Mouse (Mus musculus) CH12.LX (cell line): ENCODE measurements around the gene H2-M10.2. TPM values are rescaled to one million over a fixed set of nuclear protein-coding genes. Genes with fewer than 3 reads are reported as not detected.

Source experiments
- DNase-seq: peaks from one replicate; pipeline ENCODE4 v3.0.0-alpha.2; 2013; ENCODE audit errors: extremely low read depth
- H3K27ac ChIP-seq: 2 replicates; pipeline ENCODE4 v1.5.1; 2012; ENCODE audit warnings: low read depth, mild to moderate bottlenecking, control low read depth, moderate library complexity; ENCODE audit not compliant: insufficient read depth
- H3K27me3 ChIP-seq: replicated peaks from 2 replicates; pipeline ENCODE3; 2012; ENCODE audit warnings: inconsistent platforms
- H3K36me3 ChIP-seq, 2 experiments: replicated peaks in 1 of 2; 2 replicates each; pipeline versions ENCODE3 to v1.6.1; 2012; ENCODE audit warnings: inconsistent platforms in 1 of 2, low read length in 1 of 2, mild to moderate bottlenecking in 1 of 2, mixed read lengths in 1 of 2, moderate library complexity in 1 of 2; ENCODE audit not compliant: control insufficient read depth in 1 of 2, insufficient read depth in 1 of 2
- H3K4me1 ChIP-seq, 2 experiments: 2 replicates each; pipeline ENCODE4 v1.6.1; 2012; ENCODE audit warnings: inconsistent platforms in 1 of 2, moderate library complexity in 1 of 2; ENCODE audit not compliant: insufficient read depth in 2 of 2, control insufficient read depth in 1 of 2
- H3K4me2 ChIP-seq: 2 replicates; pipeline ENCODE4 v1.6.1; 2012; ENCODE audit warnings: low read depth, mild to moderate bottlenecking, control low read depth; ENCODE audit not compliant: poor library complexity, insufficient read depth, severe bottlenecking
- H3K4me3 ChIP-seq, 3 experiments: fragments of 150-350 bp in 1 of 3; sonication (generic) in 1 of 3; replicated peaks in 1 of 3; 2 replicates each; pipeline versions ENCODE3 to v1.5.1; 2011 to 2012; ENCODE audit warnings: low read depth in 2 of 3, low read length in 2 of 3, mild to moderate bottlenecking in 2 of 3, moderate library complexity in 2 of 3, control low read depth in 1 of 3, improper control_type of control experiment in 1 of 3, inconsistent platforms in 1 of 3, mixed read lengths in 1 of 3; ENCODE audit not compliant: poor library complexity in 1 of 3
- H3K79me2 ChIP-seq: replicated peaks from 2 replicates; pipeline ENCODE4 v1.6.1; 2012; ENCODE audit warnings: mild to moderate bottlenecking, moderate library complexity; ENCODE audit not compliant: control insufficient read depth, poor library complexity, insufficient read depth, severe bottlenecking; ENCODE audit errors: extremely low read depth
- H3K9ac ChIP-seq: 2 replicates; pipeline ENCODE4 v1.6.1; 2012; ENCODE audit warnings: low read depth, mild to moderate bottlenecking, control low read depth, moderate library complexity; ENCODE audit not compliant: insufficient read depth
- H3K9me3 ChIP-seq: replicated peaks from 2 replicates; pipeline ENCODE3; 2012; ENCODE audit warnings: low read length, inconsistent platforms, mixed read lengths
- CTCF ChIP-seq, 2 experiments: IDR thresholded peaks in 1 of 2; conservative IDR thresholded peaks in 1 of 2; 2 replicates each; pipeline ENCODE4 v1.5.1; 2011 to 2012; ENCODE audit warnings: low read depth in 2 of 2, low read length in 2 of 2, improper control_type of control experiment in 1 of 2, inconsistent platforms in 1 of 2, mild to moderate bottlenecking in 1 of 2, moderate library complexity in 1 of 2
- ELF1 ChIP-seq: IDR thresholded peaks from 2 replicates; pipeline ENCODE4 v1.6.1; 2014; ENCODE audit warnings: low read depth, mild to moderate bottlenecking, inconsistent platforms, low read length, improper control_type of control experiment
- EP300 ChIP-seq: IDR thresholded peaks from 2 replicates; pipeline ENCODE4 v1.6.1; 2011; ENCODE audit warnings: low read length, improper control_type of control experiment
- GABPA ChIP-seq: IDR thresholded peaks from 2 replicates; pipeline ENCODE4 v1.6.1; 2012; ENCODE audit warnings: low read depth, low read length, improper control_type of control experiment, inconsistent platforms; ENCODE audit not compliant: insufficient replicate concordance
- JUN ChIP-seq: IDR thresholded peaks from 2 replicates; pipeline ENCODE4 v1.6.1; 2011; ENCODE audit warnings: low read depth, mild to moderate bottlenecking, low read length, improper control_type of control experiment, moderate library complexity; ENCODE audit not compliant: insufficient read depth
- JUND ChIP-seq: conservative IDR thresholded peaks from 2 replicates; pipeline ENCODE4 v1.6.1; 2011; ENCODE audit warnings: low read depth, low read length, improper control_type of control experiment
- MAFK ChIP-seq: IDR thresholded peaks from 2 replicates; pipeline ENCODE4 v1.6.1; 2011; ENCODE audit warnings: low read length, improper control_type of control experiment; ENCODE audit not compliant: insufficient replicate concordance
- NELFE ChIP-seq: IDR thresholded peaks from 2 replicates; pipeline ENCODE4 v1.6.1; 2011; ENCODE audit warnings: low read depth, low read length, improper control_type of control experiment
- NRF1 ChIP-seq: IDR thresholded peaks from 2 replicates; pipeline ENCODE4 v1.6.1; 2014; ENCODE audit warnings: low read depth, mild to moderate bottlenecking, inconsistent platforms, low read length, improper control_type of control experiment, moderate library complexity
- PAX5 ChIP-seq: IDR thresholded peaks from 2 replicates; pipeline ENCODE4 v1.6.1; 2012; ENCODE audit warnings: low read length, inconsistent platforms, mixed read lengths
- POLR2AphosphoS2 ChIP-seq: IDR thresholded peaks from 2 replicates; pipeline ENCODE4 v1.6.1; 2011; ENCODE audit warnings: low read depth, low read length, improper control_type of control experiment
- RAD21 ChIP-seq: IDR thresholded peaks from 2 replicates; pipeline ENCODE4 v1.6.1; 2011; ENCODE audit warnings: low read depth, mild to moderate bottlenecking, low read length, improper control_type of control experiment, moderate library complexity
- RCOR1 ChIP-seq: conservative IDR thresholded peaks from 2 replicates; pipeline ENCODE4 v1.6.1; 2012; ENCODE audit warnings: low read depth, mild to moderate bottlenecking, inconsistent platforms, low read length, improper control_type of control experiment
- SIN3A ChIP-seq: IDR thresholded peaks from 2 replicates; pipeline ENCODE4 v1.6.1; 2012; ENCODE audit warnings: low read length, improper control_type of control experiment, inconsistent platforms
- SMC3 ChIP-seq: IDR thresholded peaks from 2 replicates; pipeline ENCODE4 v1.6.1; 2011; ENCODE audit warnings: low read depth, low read length, improper control_type of control experiment
- ZC3H11A ChIP-seq: IDR thresholded peaks from 2 replicates; pipeline ENCODE4 v1.6.1; 2012; ENCODE audit warnings: low read depth, mild to moderate bottlenecking, inconsistent platforms, low read length, improper control_type of control experiment
- ZNF384 ChIP-seq: IDR thresholded peaks from 2 replicates; pipeline ENCODE4 v1.6.1; 2012; ENCODE audit warnings: low read depth, low read length, improper control_type of control experiment, inconsistent platforms
- dilution Hi-C: fragments of 300-500 bp; cut with MboI; formaldehyde crosslinking; loops from 2 replicates; pipeline ENCODE4 v1.14.3; 2020; ENCODE audit warnings: low sequenced_read_pairs; ENCODE audit not compliant: extremely low pct_unique_long_range_greater_than_20kb, extremely low pct_ligation_motif_present
- in situ Hi-C: fragments of 300-500 bp; cut with MboI; formaldehyde crosslinking; loops from 3 replicates; pipeline ENCODE4 v1.14.3; 2019; ENCODE audit warnings: low sequenced_read_pairs, low pct_ligation_motif_present, low pct_unique_long_range_greater_than_20kb, mixed read lengths
- polyA plus RNA-seq: library from polyadenylated mRNA; unstranded; fragments of >175 nt; gene quantifications from 2 replicates; pipeline ENCODE4 v1.2.1, GENCODE M21; 2012; ENCODE audit warnings: low read depth; ENCODE audit not compliant: insufficient read length
- total RNA-seq, 2 experiments: library from RNA; depleted of rRNA; stranded (reverse); fragments of 300-350 nt in 1 of 2; fragments of >200 nt in 1 of 2; gene quantifications; 2 replicates each; pipeline ENCODE4 v1.2.3; 2012 to 2014

Gene H2-M10.2
- total and polyA plus RNA-seq, 3 experiments: 6.0 TPM; not detected in 2

GRCm38 (mm10) chr17:36244031-36244430 lies 42.3 kb downstream of the H2-M10.2 start:
- no peak overlapping the region for H3K9ac ChIP-seq
- TF ChIP-seq CTCF (conservative IDR thresholded peaks at IDR 0.05 in 1 of 2, IDR thresholded peaks at IDR 0.05 in 1 of 2; ENCODE audit: low read depth in 2 of 2, low read length in 2 of 2): peak in 1 of 2 experiments; percentile 19; a peak in 1 of 4 replicates
- no peak for TF ChIP-seq NELFE
- no peak overlapping the region for H3K4me2 ChIP-seq
- H3K9me3 ChIP-seq: no peaks in the 10 kb centered on the region
- peaks cover 20% of the 10 kb centered on the region for H3K27me3 ChIP-seq
- H3K79me2 ChIP-seq: no peaks in the 10 kb centered on the region
- in situ Hi-C loops: no loop called here
- no peaks in the 10 kb centered on the region for H3K36me3 ChIP-seq
- H3K4me3 ChIP-seq: no peak overlapping the region
- no peak overlapping the region for H3K27ac ChIP-seq
- no peak for DNase-seq
- no peaks in the 10 kb centered on the region for H3K4me1 ChIP-seq
- dilution Hi-C loops: no loop called here

GRCm38 (mm10) chr17:36240637-36241213 lies 45.6 kb downstream of the H2-M10.2 start:
- H3K9me3 ChIP-seq: no peaks in the 10 kb centered on the region
- H3K4me3 ChIP-seq: no peak overlapping the region
- H3K9ac ChIP-seq: no peak overlapping the region
- dilution Hi-C loops: no loop called here
- TF ChIP-seq SIN3A (no peak), EP300 (no peak), ZNF384 (no peak), RCOR1 (no peak), POLR2AphosphoS2 (no peak), SMC3 (no peak), ZC3H11A (no peak), GABPA (no peak), JUND (no peak), MAFK (no peak), JUN (no peak), RAD21 (no peak), ELF1 (no peak), PAX5 (no peak), NRF1 (no peak)
- no peak overlapping the region for H3K27ac ChIP-seq
- peaks cover 50% of the 10 kb centered on the region for H3K27me3 ChIP-seq
- no peaks in the 10 kb centered on the region for H3K36me3 ChIP-seq
- H3K79me2 ChIP-seq: no peaks in the 10 kb centered on the region
- in situ Hi-C loops: no loop called here
- H3K4me2 ChIP-seq: peak overlapping the region; percentile 93
- H3K4me1 ChIP-seq: peaks cover 3 to 4% of the 10 kb centered on the region in 2 experiments; a peak in 2 of 4 replicates
- no peak for DNase-seq
